Mouse (Mus musculus) C3H10T1/2 (cell line): ENCODE data around the gene Cdh10. TPM values are rescaled to one million over a fixed set of nuclear protein-coding genes. Genes with fewer than 3 reads are reported as not detected.

Source experiments
- polyA plus RNA-seq, 2 experiments: library from polyadenylated mRNA; unstranded; fragments of >200 nt; fragmentation: generic; extraction: Trizol; gene quantifications; one replicate each; pipeline ENCODE4 v1.2.1; 2012; ENCODE audit warnings: missing spikeins in 2 of 2

Cdh10 gene
- under 1 TPM; 0.12 to 0.58 TPM for polyA plus RNA-seq

DNA sequence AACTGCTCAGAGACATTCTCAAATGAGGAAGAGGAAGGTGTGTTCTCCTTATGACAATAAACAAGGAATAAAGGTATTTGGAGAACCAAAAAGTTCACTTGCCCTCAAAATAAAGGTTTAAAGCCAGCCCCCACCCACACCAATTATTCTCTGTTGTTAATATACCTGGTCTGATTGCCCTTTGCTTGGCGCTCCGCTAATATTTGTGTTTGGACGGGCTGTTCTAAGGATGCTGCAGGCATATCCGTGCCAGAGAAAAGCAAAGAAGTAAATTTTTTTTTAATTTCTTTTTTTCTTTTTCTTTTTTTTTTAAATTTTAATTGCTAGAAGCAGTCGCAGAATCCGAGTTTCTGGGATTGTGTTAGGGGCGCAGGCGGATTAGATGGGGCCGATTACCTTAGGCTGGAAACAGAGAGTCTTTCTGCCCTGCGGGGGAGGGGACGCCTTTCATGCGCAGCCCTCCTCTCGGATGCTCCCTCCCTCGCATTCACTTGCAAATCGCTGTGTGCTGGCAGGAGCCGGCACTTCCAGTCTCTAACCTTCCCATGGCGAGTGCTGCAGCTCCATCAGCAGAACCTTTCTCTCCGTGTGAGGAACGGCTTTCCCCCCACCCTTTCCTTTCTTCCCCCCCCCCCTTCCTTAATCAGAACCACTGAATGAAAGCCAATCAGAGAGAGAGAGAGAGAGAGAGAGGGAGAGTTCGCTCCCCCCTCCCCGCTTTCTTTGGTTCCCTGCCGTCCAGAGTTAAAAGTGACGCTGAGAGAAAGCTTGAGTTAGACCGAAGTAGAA is at the start of gene Cdh10:
Gene Cdh10 (plus strand): TSS at position 763 of the 789 bp plus-strand sequence.

